In the genomic region with DNA sequence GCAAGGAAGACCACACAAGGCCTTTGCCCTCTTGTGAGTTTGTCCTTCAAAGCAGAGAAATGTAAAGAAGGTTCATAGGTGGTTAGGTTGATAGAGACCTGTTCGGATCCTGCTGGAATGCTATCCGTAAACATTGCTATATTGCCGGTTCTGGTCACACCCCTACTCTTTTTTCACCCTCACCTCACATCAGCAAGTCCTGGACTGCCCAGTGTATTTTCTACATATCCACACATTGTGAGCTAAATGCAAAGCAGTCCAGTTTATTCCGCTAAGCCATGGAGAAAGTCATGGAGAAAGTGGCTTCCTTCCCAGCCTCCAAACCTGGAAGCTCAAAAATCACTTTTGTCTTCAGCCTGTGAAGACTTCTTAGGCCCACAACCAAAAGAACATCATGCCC, we compare ENCODE assay signal across 31 mouse cellular contexts. TPM values are rescaled to one million over a fixed set of nuclear protein-coding genes. Genes with fewer than 3 reads are reported as not detected.
"Had no signal": no experiment of that assay in that cellular context is flagged by ENCODE, and none has a peak within 500 bp of the region (broad histone marks: within the 10 kb centered on the region; RNA-seq: fewer than 3 reads in every experiment).

No protein-coding gene starts in this region.

- H3K4me3 ChIP-seq: gastrocnemius, adult 2 months; heart, embryonic 13.5 days; heart, embryonic 15.5 days; hindbrain, embryonic 10.5 days; hindbrain, embryonic 12.5 days; intestine, embryonic 15.5 days; layer of hippocampus, adult 2 months; left cerebral cortex, adult 2 months; limb, embryonic 10.5 days; limb, embryonic 12.5 days had no signal

- H3K27ac ChIP-seq: gastrocnemius, adult 2 months; heart, embryonic 13.5 days; heart, embryonic 15.5 days; hindbrain, embryonic 10.5 days; hindbrain, embryonic 12.5 days; hindbrain, embryonic 14.5 days; intestine, embryonic 15.5 days; layer of hippocampus, adult 2 months; left cerebral cortex, adult 2 months; limb, embryonic 10.5 days; limb, embryonic 12.5 days had no signal

- H3K36me3 ChIP-seq: heart, embryonic 15.5 days; hindbrain, embryonic 10.5 days; hindbrain, embryonic 12.5 days had no signal

- H3K4me1 ChIP-seq: heart, embryonic 13.5 days; heart, embryonic 15.5 days; hindbrain, embryonic 10.5 days; hindbrain, embryonic 12.5 days; intestine, embryonic 15.5 days; limb, embryonic 10.5 days; limb, embryonic 12.5 days had no signal

- H3K9me3 ChIP-seq: heart, embryonic 13.5 days; heart, embryonic 15.5 days; hindbrain, embryonic 10.5 days; hindbrain, embryonic 12.5 days; intestine, embryonic 15.5 days; limb, embryonic 10.5 days; limb, embryonic 12.5 days had no signal

- DNase-seq: gastrocnemius, adult 2 months; gastrocnemius, postnatal 10 days; gastrocnemius, postnatal 25 days had no signal

- ATAC-seq: inflammation-experienced regulatory T-cells, adult 6 months; intestine, postnatal 0 days had no signal

- H3K27me3 ChIP-seq: heart, embryonic 13.5 days; heart, embryonic 15.5 days; hindbrain, embryonic 12.5 days; intestine, embryonic 15.5 days; limb, embryonic 12.5 days had no signal

- H3K4me2 ChIP-seq: heart, embryonic 13.5 days; heart, embryonic 15.5 days; hindbrain, embryonic 12.5 days; hindbrain, embryonic 14.5 days; intestine, embryonic 15.5 days; limb, embryonic 12.5 days; liver, embryonic 11.5 days had no signal

- H3K9ac ChIP-seq: heart, embryonic 13.5 days; heart, embryonic 15.5 days; hindbrain, embryonic 12.5 days; hindbrain, embryonic 14.5 days; intestine, embryonic 15.5 days; limb, embryonic 12.5 days had no signal

RNA-seq across cellular contexts. Expression of a gene that starts 8.1 kb away (rescaled TPM):
- total RNA-seq: granulocyte monocyte progenitor cell, adult 5-6 weeks; heart, postnatal 25 days; layer of hippocampus, postnatal 25 days; left cerebral cortex, adult 2 months; left cerebral cortex, postnatal 14 days; left cerebral cortex, postnatal 36 days had no signal
- polyA plus RNA-seq: inflammation-experienced regulatory T-cells, adult 6 months had no signal

RNA-seq across cellular contexts. Expression of a gene that starts 51.3 kb away (rescaled TPM):
- total RNA-seq: gastrocnemius, adult 2 months; gastrocnemius, postnatal 10 days; gastrocnemius, postnatal 25 days; gastrocnemius, postnatal 4 days; granulocyte monocyte progenitor cell, adult 5-6 weeks; heart, adult 8-10 months; heart, postnatal 25 days; heart, postnatal 4 days; layer of hippocampus, adult 2 months; layer of hippocampus, postnatal 10 days; layer of hippocampus, postnatal 25 days; left cerebral cortex, adult 2 months; left cerebral cortex, postnatal 14 days; left cerebral cortex, postnatal 36 days had no signal
- polyA plus RNA-seq: frontal cortex, adult 2 months; heart, embryonic 13.5 days; heart, embryonic 15.5 days; heart, postnatal 0 days; hindbrain, embryonic 10.5 days; hindbrain, embryonic 12.5 days; hindbrain, embryonic 14.5 days; hindbrain, embryonic 16.5 days; inflammation-experienced regulatory T-cells, adult 6 months; intestine, embryonic 15.5 days; intestine, postnatal 0 days; kidney, embryonic 14.5 days; kidney, embryonic 16.5 days; limb, embryonic 10.5 days; limb, embryonic 12.5 days; limb, embryonic 14.5 days; liver, embryonic 11.5 days had no signal
